Mouse (Mus musculus) spleen, adult 12 weeks (tissue): ENCODE results near the gene Mrps18b.

Experiments
- DNase-seq: peaks from one replicate; pipeline ENCODE4 v3.0.0; 2022; ENCODE audit warnings: low spot score

The Mrps18b gene

DNA sequence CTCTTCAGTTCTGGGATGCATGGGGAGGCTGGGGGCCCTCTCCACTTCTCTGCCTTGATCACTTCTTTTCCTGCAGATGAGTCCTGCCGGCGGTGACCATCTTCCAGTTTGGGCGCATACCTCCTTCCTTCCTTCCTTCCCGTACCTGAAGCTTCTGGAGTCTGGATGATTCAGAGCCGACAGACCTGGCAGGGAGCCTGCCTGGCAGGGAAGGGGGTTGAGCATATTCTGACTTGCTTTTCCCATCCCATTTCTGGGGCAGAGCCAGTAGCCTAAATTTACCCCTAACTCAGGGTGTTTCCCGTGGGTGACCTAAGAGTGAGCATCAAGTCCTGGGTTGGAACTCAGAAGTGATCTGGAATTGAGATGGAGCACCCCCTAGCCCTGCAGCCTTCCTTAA, 41.5 kb downstream of the Mrps18b start:
- no peak for DNase-seq

DNA sequence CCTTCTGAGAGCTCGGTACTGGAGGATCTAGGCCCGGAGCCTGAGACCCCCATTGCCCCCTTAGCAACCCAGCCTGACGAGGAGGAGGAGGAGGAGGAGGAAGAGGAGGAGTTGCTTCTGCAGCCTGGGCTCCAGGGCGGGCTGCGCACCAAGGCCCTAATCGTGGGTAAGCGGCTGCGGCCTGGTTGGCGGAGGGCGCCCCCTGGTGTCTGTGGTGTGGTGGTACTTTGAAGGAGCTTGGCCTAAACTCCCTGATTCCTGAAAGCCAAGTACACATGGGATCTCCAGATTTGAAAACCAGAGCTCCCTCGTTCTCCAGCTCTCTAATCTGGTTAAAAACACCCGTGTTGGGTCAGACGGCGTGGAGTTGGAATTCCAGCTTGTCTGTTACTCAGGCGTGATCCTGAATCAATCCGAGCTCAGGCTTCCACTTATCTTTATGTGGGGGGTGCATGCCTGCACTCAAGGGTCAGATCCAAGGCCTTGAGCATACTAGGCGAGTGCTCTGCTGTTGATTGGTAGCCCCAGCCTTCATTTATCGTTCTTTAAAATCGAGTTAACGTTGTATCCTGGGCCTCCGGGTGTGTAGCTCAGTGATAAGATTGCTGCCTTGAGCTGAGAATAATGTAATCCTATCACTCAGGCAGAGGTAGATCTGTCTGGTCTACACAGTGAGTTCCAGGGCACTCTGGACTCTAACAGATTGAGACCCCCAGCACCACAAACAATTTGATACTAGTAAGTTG, 42.2 kb downstream of the Mrps18b start:
- DNase-seq = peak; percentile 77

DNA sequence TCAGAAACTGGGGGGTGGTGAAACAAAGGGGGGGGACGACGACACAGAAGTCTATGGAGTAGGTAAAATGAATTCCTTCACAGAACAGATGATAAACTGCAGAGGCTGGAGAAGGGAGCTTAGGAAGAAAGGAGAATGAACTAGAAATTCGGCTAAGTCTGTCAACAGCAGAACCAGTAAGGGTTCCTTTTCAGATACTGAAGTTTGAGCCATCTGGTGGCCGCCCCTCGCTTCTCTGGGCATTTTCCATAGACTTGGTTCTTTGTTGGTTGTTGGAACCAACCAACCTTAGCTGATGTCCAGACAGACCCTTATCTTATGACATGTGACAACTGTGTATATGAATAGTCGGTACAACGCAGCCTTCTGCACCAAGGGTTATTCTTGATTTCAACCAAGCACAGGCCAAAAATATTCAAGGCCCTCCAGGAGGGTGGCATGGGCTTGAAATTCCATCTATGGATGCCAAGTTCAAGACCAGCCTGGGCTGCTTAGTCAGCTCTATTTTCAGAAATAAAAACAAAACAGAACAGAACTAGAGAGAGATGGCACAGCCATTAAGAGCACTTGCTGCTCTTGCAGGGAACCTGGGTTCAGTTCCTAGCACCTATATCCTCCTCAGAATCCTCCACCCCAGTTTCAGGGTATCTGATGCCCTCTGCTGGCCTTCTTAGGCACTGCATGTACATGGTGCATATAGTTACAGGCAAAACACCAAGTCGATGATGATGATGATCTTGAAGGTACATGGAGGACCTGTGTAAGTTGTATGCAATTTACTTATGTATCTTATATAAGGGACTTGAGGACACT, 45.1 kb downstream of the Mrps18b start:
- peak; percentile 29 for DNase-seq

DNA sequence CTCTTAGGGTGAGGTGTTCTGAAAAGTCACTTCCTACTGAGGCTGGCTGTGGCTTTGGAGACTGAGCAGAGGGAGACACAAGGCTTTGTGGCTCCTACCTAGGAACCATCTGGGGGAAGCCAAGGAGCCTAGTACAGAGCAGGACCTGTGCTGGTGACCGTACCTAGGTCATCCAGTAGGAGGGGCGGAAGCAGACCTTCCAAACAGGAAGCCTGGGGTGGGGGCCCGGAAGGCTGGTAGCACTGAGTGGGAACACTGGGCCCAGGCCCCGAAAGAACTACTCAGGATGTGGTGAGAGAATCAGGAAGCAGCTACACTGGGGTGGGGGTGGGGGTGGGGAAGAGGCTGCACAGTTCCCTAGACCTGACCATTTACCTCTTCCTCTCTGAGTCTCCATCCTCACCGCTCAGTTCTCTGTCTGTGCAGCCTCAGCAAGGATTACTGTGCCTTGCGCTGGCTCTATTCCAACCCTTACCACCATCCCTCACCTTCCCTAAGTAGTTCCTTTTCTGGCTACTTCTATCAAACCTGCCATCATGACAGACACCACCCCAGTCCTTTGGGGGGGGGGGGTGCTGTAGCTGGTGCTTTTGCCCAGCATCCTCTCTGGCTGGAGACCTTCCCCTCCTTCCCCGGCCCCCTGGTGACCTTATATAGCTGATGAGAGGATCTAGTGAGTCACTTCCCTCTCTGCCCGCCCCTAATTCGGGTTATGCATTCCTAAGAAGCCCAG, 45.9 kb downstream of the Mrps18b start:
- peak; percentile 33 for DNase-seq

DNA sequence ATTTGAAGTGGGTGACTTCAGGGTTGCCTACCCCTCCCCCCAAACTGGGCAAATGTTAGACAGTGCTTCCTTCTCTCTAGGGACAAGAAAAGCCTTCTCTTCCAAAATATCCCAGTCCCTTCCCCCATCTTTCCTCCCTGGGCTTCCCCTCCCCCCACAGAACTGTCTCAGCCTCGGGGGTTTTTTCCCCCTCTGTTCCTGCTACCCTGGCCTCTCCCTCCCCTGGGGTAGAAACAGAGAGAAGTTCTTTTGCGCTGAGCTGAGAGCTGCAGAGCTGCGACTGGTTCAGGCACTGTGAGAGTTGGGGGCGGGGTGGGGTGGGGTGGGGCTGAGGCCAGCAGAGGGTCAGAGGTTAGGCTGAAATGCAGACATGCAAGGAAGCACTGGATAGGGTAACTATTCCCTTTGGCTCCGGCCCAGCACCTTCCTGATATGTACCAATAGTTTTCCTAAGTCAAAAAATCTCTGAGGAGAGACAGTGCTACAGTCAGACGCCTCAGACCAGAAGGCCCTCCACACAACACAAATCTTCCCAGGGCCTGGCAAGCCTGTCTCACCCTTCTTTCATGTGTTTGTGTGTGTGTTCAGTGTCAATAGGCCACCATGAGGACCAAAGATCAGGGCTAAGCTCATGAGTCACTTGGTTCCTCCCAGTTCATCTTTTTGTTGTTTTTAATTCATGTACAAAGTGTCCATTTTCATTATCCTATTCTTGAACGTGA, 46.7 kb downstream of the Mrps18b start:
- DNase-seq = no peak

DNA sequence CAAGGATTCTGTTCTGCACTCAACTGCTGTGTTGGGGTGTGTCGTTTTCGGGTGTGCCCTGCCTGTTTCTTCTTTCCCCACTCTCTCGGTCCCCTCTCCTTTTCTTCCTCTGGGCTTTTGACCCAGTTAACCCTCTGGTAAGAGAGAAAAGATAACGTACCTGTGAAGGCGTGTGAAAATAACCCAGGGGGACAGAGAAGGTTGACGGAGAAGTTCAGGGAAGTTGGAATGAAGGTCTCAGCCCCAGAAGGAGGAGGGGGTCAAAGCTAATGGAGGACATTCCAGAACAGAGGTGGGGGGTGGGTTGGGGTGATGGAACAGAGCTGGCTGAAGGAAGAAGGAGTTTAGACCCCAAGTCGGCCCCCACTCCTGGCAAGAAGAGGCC, 47.2 kb downstream of the Mrps18b start:
- DNase-seq = no peak

DNA sequence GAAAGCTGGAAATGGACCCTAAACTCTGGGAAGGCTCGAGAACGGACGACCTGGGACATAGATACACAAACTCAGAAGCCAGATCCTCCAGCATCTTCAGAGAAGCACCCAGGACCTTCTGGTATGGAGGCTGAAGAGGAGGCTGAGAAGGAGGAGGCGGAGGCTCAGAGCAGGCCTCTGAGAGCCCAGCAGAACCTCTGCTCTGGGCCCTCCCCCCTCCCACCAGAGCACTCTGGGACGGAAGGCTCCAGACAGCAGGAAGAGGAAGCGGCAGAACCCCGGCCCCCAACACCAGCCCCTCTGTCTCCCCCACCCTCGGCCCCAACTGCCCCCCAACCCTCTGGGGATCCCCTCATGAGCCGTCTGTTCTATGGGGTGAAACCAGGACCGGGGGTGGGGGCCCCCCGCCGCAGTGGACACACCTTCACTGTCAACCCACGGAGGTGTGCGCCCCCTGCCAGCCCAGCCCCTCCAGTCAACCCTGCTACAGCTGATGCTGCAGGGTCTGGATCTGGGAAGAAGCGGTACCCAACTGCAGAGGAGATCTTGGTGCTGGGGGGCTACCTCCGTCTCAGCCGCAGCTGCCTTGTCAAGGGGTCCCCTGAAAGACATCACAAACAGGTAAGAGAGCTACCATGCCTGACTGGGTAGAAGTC, 47.9 kb downstream of the Mrps18b start:
- DNase-seq = no peak

DNA sequence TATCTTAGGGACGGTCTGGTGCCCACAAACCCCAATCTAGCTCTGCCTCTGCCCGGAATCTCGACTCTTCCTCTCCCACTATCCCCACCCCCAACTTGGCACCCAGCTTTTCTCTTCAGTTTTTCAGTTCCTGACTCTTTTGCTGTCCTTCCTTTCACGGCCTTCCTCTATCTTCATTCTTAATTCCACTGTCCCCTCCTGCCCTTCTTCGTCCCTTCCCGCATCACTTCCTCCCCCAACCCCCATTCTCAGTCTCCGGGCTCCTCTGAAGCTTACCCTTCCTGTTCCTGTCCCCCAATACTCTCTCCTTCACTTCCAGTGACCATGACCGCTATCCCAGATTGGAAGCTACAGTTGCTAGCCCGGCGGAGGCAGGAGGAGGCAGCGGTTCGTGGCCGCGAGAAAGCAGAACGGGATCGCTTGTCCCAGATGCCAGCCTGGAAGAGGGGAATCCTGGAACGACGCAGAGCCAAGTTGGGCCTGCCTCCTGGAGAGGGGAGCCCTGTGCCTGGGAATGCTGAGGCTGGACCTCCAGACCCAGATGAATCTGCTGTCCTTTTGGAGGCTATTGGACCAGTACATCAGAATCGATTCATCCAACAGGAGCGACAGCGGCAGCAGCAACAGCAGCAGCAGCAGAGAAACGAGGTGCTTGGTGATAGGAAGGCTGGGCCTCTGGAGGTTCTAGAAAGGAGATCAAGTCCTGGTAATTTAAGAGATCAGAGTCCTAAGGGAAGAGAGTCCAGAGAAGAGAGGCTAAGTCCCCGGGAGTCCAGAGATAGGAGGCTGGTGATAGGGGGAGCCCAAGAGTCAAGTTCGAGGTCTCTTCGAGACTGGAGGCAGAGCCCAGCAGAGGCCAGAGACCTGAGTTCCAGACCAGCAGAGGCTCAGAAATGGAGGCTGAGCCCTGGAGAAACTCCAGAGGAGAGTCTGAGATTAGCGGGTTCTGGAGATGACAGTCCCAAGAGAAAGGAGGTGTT, 49.0 kb downstream of the Mrps18b start:
- DNase-seq = peak; percentile 26

DNA sequence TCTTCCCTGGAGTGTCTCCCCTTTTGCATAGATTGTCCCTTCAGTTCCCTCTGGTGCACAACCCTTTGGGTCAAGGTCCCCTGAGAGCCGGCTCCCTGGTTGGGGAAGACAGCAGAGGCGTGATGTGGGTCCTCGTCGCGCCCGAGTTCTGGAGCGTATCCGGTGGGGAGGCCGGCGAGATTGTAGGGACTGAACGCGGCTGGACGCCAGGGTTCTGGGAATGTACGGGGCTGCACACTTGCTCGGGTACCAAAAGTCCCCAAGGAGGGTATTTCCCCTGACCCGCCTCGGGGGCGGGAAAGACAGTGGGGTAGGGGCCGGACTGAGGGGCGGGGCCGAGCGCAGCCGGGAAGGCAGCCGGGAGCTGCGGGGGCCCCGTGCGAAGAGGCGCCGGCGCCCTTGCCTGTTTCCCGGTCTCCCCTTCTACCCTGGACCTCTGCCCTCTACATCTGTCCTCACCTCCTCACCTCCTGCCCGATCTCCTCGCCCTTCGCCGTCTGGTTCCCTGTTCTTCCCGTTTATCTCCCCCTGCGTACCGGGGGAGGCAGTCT, 49.8 kb downstream of the Mrps18b start:
- no peak for DNase-seq

DNA sequence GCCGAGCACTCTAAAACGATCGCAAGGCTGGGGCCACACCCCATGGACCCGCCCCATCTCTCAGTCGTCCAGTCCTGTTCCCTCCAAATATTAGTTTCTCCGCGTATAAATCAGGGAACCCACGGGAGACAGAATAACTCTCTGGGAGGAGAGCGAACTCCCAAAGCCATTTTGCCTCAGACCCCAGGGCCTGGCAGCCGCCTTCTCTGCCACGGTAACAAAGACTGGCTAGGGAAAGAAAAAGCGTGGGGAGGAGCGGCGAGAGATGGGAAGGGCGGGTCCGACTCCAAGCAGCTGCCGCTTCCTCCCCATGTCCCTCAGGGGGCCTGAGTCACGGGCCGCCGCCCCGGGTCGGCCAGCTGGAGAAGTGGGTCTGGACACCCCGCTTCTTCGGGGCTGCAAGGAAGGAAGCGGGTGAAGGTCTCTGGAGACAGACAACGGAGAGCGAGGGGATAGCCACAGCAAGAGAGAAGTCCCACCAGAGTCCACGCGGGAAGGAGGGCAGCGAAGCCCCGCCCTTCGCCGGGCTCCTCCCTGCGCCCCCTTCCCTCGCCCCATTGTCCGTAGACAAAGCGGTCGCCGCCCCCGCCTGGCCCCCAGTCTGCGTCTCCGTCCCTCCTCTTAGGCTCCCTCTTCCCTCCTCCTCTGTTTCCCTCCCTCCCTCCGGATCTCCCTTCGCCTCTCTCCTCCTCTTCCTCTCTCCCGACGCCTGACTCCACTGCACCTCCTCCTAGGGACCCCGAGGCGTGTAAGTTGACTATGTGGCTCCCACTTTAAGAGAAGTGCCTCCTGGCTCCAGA, 50.5 kb downstream of the Mrps18b start, which contains the start of gene Ppp1r18:
TSS of gene Ppp1r18 (plus strand) at position 113 of the 800 bp plus-strand sequence.
- no peak for DNase-seq

DNA sequence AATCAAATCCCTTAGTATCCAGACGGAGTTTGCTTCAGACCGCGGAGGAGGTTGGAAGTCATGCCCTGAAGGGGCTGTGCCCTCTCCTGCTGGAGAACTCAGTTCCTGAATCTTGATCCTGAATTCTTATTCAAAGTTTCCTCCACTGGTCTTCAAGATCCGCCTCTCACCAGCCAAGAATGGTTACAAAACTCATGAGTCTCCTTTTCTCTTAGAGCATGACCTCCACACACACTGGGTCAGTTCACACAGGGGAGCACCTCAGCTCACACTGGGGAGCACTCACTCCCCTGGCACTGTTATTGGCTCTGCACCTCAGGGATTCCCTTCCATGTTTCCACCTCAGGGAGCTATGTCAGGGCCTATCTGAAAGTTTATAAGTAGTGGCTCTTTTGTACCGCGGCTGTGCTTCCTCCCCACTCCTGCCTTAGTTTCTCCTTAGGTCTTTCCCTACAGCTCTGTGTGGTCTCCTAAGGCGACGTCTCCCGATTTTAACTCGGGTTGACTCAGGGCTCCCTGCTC, 51.3 kb downstream of the Mrps18b start:
- DNase-seq = no peak

DNA sequence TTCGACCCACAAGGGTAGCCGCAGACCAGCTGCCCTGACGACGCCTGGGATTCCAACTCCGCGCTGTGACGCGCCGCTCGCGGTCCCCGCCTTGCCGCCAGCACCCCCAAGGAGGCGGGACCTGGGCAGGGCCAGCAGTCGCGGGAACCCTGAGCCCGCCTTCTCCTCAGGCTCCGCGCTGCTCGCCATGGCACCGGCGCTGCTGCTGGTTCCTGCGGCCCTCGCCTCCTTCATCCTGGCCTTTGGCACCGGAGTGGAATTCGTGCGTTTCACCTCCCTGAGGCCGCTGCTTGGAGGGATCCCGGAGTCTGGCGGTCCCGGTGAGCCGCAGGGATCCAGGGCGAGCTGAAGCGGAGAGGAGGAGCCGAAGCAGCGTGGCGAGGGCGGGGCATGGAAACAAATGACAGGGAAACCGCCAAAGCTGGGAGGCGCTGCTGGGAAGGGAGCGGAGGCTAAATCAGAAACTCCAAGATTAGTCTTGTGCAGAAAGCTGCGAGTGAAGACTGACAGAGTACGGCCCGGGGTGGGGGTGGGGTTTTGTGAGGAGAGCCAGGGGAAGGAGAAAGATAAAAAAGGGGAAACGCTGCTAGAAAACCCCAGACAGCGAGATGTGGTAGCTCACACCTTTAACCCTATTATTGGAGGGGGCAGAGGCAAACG, 54.9 kb downstream of the Mrps18b start, which contains the start of gene Nrm:
TSS of gene Nrm (plus strand) at position 121 of the 660 bp plus-strand sequence.
- DNase-seq = peak; percentile 88

DNA sequence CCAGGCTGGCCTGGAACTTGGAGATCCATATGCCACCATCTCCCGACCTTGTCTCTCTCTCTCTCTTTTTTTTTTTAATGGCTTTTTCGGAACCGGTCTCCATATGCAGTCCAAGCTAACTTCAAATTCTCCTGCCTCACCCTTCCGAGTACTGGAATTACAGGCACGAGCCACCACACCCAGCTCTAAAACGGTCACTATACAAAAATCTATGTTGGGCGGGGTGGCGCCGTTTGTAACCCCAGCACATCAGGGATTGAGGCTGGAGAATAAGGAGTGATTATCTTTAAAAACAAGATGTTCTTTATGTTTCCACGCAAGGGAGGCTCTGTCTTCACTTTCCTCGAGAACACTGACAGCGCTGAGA, 55.4 kb downstream of the Mrps18b start:
- DNase-seq = no peak
